ENCODE assay signal across 8 mouse cellular contexts in genomic region chr7:68748761-68749635, GRCm38 (mm10). TPM values are rescaled to one million over a fixed set of nuclear protein-coding genes. Genes with fewer than 3 reads are reported as not detected.
DNase-seq lines count a peak whose midpoint lies in the region; ATAC-seq and TF ChIP-seq lines count a peak whose summit lies in the region.

Gene Arrdc4, minus strand, starts transcription at chr7:68749241.

- H3K4me3 ChIP-seq in E14TG2a.4 (replicated peaks; ENCODE audit: low read length): peak within 1 kb of the TSS; percentile 93
- peak within 1 kb of the TSS; percentile 72 for H3K4me3 ChIP-seq in forebrain, embryonic 14.5 days (ENCODE audit: low read depth, low read length)
- peak within 1 kb of the TSS; percentile 64 for H3K4me3 ChIP-seq in liver, embryonic 15.5 days (replicated peaks)
- peak within 1 kb of the TSS; percentile 76 for H3K4me3 ChIP-seq in neural tube, embryonic 12.5 days
- peak within 1 kb of the TSS; percentile 92 for H3K4me3 ChIP-seq in stomach, postnatal 0 days (ENCODE audit: low read depth, low read length)

- no peaks in the 10 kb centered on the region for H3K27me3 ChIP-seq in E14TG2a.4 (ENCODE audit: insufficient read depth, low read length)
- no peaks in the 10 kb centered on the region for H3K27me3 ChIP-seq in forebrain, embryonic 14.5 days (replicated peaks; ENCODE audit: control insufficient read depth, insufficient read depth, low read length)
- H3K27me3 ChIP-seq in liver, embryonic 15.5 days: no peaks in the 10 kb centered on the region
- H3K27me3 ChIP-seq in neural tube, embryonic 12.5 days (replicated peaks): no peaks in the 10 kb centered on the region
- H3K27me3 ChIP-seq in stomach, postnatal 0 days (ENCODE audit: control insufficient read depth, insufficient read depth, low read length): no peaks in the 10 kb centered on the region

- peak within 1 kb of the TSS; percentile 72 for H3K27ac ChIP-seq in forebrain, embryonic 14.5 days (ENCODE audit: low read depth, low read length)
- H3K27ac ChIP-seq in liver, embryonic 15.5 days (replicated peaks): peak within 1 kb of the TSS; percentile 61
- peak within 1 kb of the TSS; percentile 51; the same call in 1 of the 2 replicates for H3K27ac ChIP-seq in neural tube, embryonic 12.5 days
- H3K27ac ChIP-seq in stomach, postnatal 0 days (replicated peaks): peak within 1 kb of the TSS; percentile 98

- H3K9ac ChIP-seq in forebrain, embryonic 14.5 days (ENCODE audit: low read length): peak within 1 kb of the TSS; percentile 85
- peak within 1 kb of the TSS; percentile 64 for H3K9ac ChIP-seq in liver, embryonic 15.5 days
- H3K9ac ChIP-seq in neural tube, embryonic 12.5 days: peak within 1 kb of the TSS; percentile 73
- H3K9ac ChIP-seq in stomach, postnatal 0 days (ENCODE audit: low read length): peak within 1 kb of the TSS; percentile 98

- DNase-seq in cerebellum, adult 11-12 months: peak; percentile 99
- peak; percentile 99 for DNase-seq in forebrain, embryonic 14.5 days (ENCODE audit: low spot score)
- peak; percentile 99 to 100 for DNase-seq in heart, postnatal 10 days
- DNase-seq in kidney, postnatal 4 days: peak; percentile 98
- DNase-seq in stomach, postnatal 0 days (ENCODE audit: low spot score): peak; percentile 99

- under 1% methylated on average over 54 of the region's 54 CpGs for WGBS in forebrain, embryonic 14.5 days
- WGBS in liver, embryonic 15.5 days (ENCODE audit: insufficient replicate concordance): under 1% methylated on average over 54 of the region's 54 CpGs
- under 1% methylated on average over 54 of the region's 54 CpGs for WGBS in neural tube, embryonic 12.5 days
- under 1% methylated on average over 54 of the region's 54 CpGs for WGBS in stomach, postnatal 0 days

- H3K4me2 ChIP-seq in forebrain, embryonic 14.5 days (ENCODE audit: low read length): peak within 1 kb of the TSS; percentile 89
- H3K4me2 ChIP-seq in liver, embryonic 15.5 days: peak within 1 kb of the TSS; percentile 85
- peak within 1 kb of the TSS; percentile 85 for H3K4me2 ChIP-seq in neural tube, embryonic 12.5 days (replicated peaks)
- H3K4me2 ChIP-seq in stomach, postnatal 0 days (replicated peaks; ENCODE audit: low read depth): peak within 1 kb of the TSS; percentile 82

- H3K36me3 ChIP-seq in E14TG2a.4 (ENCODE audit: insufficient read depth, low read length): peaks cover 25% of the 10 kb centered on the region
- H3K36me3 ChIP-seq in forebrain, embryonic 14.5 days (ENCODE audit: control insufficient read depth, insufficient read depth, low read length): no peaks in the 10 kb centered on the region
- H3K36me3 ChIP-seq in liver, embryonic 15.5 days (replicated peaks): 0 out of 2 replicates have a peak, but pooled peaks cover 3% of the 10 kb centered on the region
- peaks cover 9% of the 10 kb centered on the region for H3K36me3 ChIP-seq in neural tube, embryonic 12.5 days
- no peaks in the 10 kb centered on the region; the same call in 1 of the 2 replicates for H3K36me3 ChIP-seq in stomach, postnatal 0 days (ENCODE audit: control insufficient read depth, insufficient read depth, low read length)

- H3K9me3 ChIP-seq in E14TG2a.4 (ENCODE audit: low read length): no peaks in the 10 kb centered on the region
- no peaks in the 10 kb centered on the region for H3K9me3 ChIP-seq in forebrain, embryonic 14.5 days (replicated peaks; ENCODE audit: control insufficient read depth, low read length)
- no peaks in the 10 kb centered on the region for H3K9me3 ChIP-seq in liver, embryonic 15.5 days (replicated peaks)
- no peaks in the 10 kb centered on the region for H3K9me3 ChIP-seq in neural tube, embryonic 12.5 days
- H3K9me3 ChIP-seq in stomach, postnatal 0 days (ENCODE audit: control insufficient read depth, low read length): no peaks in the 10 kb centered on the region

- intact Hi-C loops in heart, postnatal 10 days (cut with DNase I): loop anchor here (2.0 to 5.0 kb wide), 3 partner anchors 32 to 73 kb away; no protein-coding TSS in a partner anchor

- peaks cover 28% of the 10 kb centered on the region for H3K4me1 ChIP-seq in E14TG2a.4 (replicated peaks; ENCODE audit: low read depth, low read length)
- H3K4me1 ChIP-seq in forebrain, embryonic 14.5 days (ENCODE audit: control insufficient read depth, insufficient read depth, low read length): peaks cover 21% of the 10 kb centered on the region
- H3K4me1 ChIP-seq in liver, embryonic 15.5 days (replicated peaks): peaks cover 20% of the 10 kb centered on the region
- H3K4me1 ChIP-seq in neural tube, embryonic 12.5 days: peaks cover 23% of the 10 kb centered on the region
- H3K4me1 ChIP-seq in stomach, postnatal 0 days (replicated peaks; ENCODE audit: control insufficient read depth, insufficient read depth): 0 out of 2 replicates have a peak, but pooled peaks cover 3% of the 10 kb centered on the region

- TF ChIP-seq EP300 in stomach, postnatal 0 days (optimal IDR thresholded peaks at IDR 0.05): peak; percentile 99

- TF ChIP-seq CTCF in E14TG2a.4 (conservative IDR thresholded peaks at IDR 0.05; ENCODE audit: low read length): no peak
- no peak; the same call in 1 of the 2 replicates for TF ChIP-seq CTCF in stomach, postnatal 0 days (IDR thresholded peaks at IDR 0.05; ENCODE audit: low read depth)

- peak; percentile 99 for ATAC-seq in forebrain, embryonic 14.5 days
- ATAC-seq in liver, embryonic 15.5 days (ENCODE audit: insufficient read depth): peak; percentile 100
- ATAC-seq in neural tube, embryonic 12.5 days (ENCODE audit: low FRiP score, low read depth): peak; percentile 100
- peak; percentile 100 for ATAC-seq in stomach, postnatal 0 days (ENCODE audit: low FRiP score, low TSS enrichment)

RNA-seq across cellular contexts. Expression of gene Arrdc4, which starts in this region (rescaled TPM):
- polyA plus RNA-seq in forebrain, embryonic 14.5 days (2014; fragmentation: Nextera tagmentation; extraction: Ambion mirVana): 27.7 and 27.9 TPM in 2 replicates
- 10 to 100 TPM; 18.8 to 22.9 TPM for total RNA-seq in heart, postnatal 10 days (2021)
- 3.5 and 3.7 TPM in 2 replicates for polyA plus RNA-seq in liver, embryonic 15.5 days (2015; fragmentation: Nextera tagmentation; extraction: Ambion mirVana)
- polyA plus RNA-seq in neural tube, embryonic 12.5 days (2016; fragmentation: Nextera tagmentation; extraction: Ambion mirVana): 30.3 and 30.9 TPM in 2 replicates
- polyA plus RNA-seq in stomach, postnatal 0 days (2015; fragmentation: Nextera tagmentation; extraction: Ambion mirVana): 71.9 and 76.9 TPM in 2 replicates

Comparison
In these comparisons a context has a peak if more than half of its experiments do, and no peak if none do; other contexts are left out.
1. Peak in every context shown above with its lines: DNase-seq, ATAC-seq, H3K4me3 ChIP-seq and H3K27ac ChIP-seq.